Mouse (Mus musculus) central nervous system, embryonic 18 days (tissue): ENCODE data around the gene Zfp26. TPM values are rescaled to one million over a fixed set of nuclear protein-coding genes. Genes with fewer than 3 reads are reported as not detected.

ENCODE experiments used
- polyA plus RNA-seq: library from polyadenylated mRNA; depleted of rRNA; stranded (reverse); fragments of >200 nt; gene quantifications from 2 replicates; pipeline ENCODE4 v1.2.3, GENCODE M21; 2012; rRNA removed

Gene Zfp26
- polyA plus RNA-seq = 13.4 and 13.5 TPM in 2 replicates

GRCm38 (mm10) chr9:20459377-20460317, at the start of gene Zfp26:
Gene Zfp26 (minus strand): TSS chr9:20460162.

GRCm38 (mm10) chr9:20492527-20493233, 32.7 kb upstream of the Zfp26 start, which contains the start of gene Zfp426:
Gene Zfp426 (minus strand): TSS chr9:20492746.

GRCm38 (mm10) chr9:20384532-20385342, 75.2 kb downstream of the Zfp26 start, which contains the start of gene Zfp560:
Gene Zfp560 (minus strand): TSS chr9:20385177.

Other genes starting within 250 kb of the Zfp26 start
- not detected in 2 replicates for gene Olfr871, start 248.0 kb downstream of the Zfp26 start, polyA plus RNA-seq
- gene Olfr872, start 223.0 kb downstream of the Zfp26 start, polyA plus RNA-seq = not detected in 2 replicates
- gene Olfr39, start 177.8 kb downstream of the Zfp26 start, polyA plus RNA-seq = not detected in 2 replicates
- gene Olfr873, start 161.6 kb downstream of the Zfp26 start, polyA plus RNA-seq = not detected in 2 replicates
- gene Olfr18, start 124.1 kb downstream of the Zfp26 start, polyA plus RNA-seq = 0.09 and 0.12 TPM in 2 replicates
- 37.2 and 39.5 TPM in 2 replicates for gene Zfp560, start 75.0 kb downstream of the Zfp26 start, polyA plus RNA-seq
- 25.7 and 26.8 TPM in 2 replicates for gene Zfp426, start 32.6 kb upstream of the Zfp26 start, polyA plus RNA-seq
- 46.4 and 48.0 TPM in 2 replicates for gene Zfp266, start 61.3 kb upstream of the Zfp26 start, polyA plus RNA-seq
- 26.2 and 29.8 TPM in 2 replicates for gene Zfp846, start 121.1 kb upstream of the Zfp26 start, polyA plus RNA-seq
- gene Ubl5, start 182.7 kb upstream of the Zfp26 start, polyA plus RNA-seq = 601 and 618 TPM in 2 replicates
- 27.3 and 28.4 TPM in 2 replicates for gene Fbxl12, start 184.6 kb upstream of the Zfp26 start, polyA plus RNA-seq
- gene Pin1, start 191.9 kb upstream of the Zfp26 start, polyA plus RNA-seq = 39.1 and 44.7 TPM in 2 replicates